Mouse (Mus musculus): ENCODE measurements around the gene Atp6v0a2. TPM values are rescaled to one million over a fixed set of nuclear protein-coding genes. Genes with fewer than 3 reads are reported as not detected.
"Not testable (repeated sequence)": the region's sequence is repeated elsewhere in the genome, so short reads cannot be mapped to it uniquely, and the experiment has no call there.

The Atp6v0a2 gene
- 10 to 100 TPM; 27.7 to 34.3 TPM for total RNA-seq (2021)
- long read RNA-seq, experiment 1, full-length matches to known transcripts = 100 of 127 reads
- long read RNA-seq, experiment 1, partial matches to known transcripts = 7 of 127 reads
- long read RNA-seq, experiment 1, other reads (novel, unspliced or antisense) = 20 of 127 reads
- long read RNA-seq, experiment 2, full-length matches to known transcripts = 60 of 78 reads
- long read RNA-seq, experiment 2, partial matches to known transcripts = 7 of 78 reads
- long read RNA-seq, experiment 2, other reads (novel, unspliced or antisense) = 11 of 78 reads

DNA sequence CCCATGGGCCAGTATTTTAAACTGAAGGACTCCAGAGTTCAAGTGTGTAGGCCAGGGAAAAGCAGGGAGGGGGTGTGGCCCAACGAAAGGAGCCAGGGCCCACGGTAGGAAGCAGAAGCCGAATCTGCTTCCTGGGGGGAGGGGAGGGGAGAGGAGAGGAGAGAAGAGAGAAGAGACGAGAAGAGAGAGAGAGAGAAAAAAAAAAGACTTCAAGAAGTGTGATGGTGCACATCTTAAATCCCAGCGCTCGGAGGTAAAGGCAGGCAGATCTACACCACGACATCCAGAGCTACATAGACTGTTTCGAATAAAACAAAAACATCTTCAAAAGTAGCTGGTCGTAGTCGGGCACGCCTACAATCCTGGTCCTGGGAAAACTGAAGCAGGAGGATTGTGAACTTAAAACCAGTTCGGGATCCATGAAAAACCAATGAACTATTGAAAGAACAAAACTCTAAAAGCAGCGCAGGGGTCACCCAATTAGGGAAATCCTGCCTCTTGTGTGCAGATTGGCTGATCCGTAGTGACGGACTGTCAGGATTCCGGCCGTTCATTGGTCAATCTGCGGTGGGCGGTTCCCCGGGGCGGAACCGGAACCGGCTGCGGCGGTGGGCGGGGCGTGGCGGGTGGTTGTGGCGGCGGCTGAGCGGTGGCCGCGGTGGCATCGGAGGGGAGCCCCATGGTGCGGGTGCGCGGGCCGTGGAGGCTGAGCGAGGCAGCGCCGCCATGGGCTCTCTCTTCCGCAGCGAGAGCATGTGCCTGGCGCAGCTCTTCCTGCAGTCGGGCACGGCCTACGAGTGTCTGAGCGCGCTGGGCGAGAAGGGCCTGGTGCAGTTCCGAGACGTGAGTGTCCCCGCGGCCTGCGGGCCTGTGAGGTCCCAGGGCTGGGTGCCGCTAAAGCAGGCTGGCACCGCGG lies at the start of gene Atp6v0a2:
Atp6v0a2 (plus strand) TSS at position 129 of the 916 bp plus-strand sequence.
- peak; percentile 96 for DNase-seq
- no peak for TF ChIP-seq CTCF (IDR thresholded peaks at IDR 0.05)
- intact Hi-C loops (cut with DNase I) = no loop called here

DNA sequence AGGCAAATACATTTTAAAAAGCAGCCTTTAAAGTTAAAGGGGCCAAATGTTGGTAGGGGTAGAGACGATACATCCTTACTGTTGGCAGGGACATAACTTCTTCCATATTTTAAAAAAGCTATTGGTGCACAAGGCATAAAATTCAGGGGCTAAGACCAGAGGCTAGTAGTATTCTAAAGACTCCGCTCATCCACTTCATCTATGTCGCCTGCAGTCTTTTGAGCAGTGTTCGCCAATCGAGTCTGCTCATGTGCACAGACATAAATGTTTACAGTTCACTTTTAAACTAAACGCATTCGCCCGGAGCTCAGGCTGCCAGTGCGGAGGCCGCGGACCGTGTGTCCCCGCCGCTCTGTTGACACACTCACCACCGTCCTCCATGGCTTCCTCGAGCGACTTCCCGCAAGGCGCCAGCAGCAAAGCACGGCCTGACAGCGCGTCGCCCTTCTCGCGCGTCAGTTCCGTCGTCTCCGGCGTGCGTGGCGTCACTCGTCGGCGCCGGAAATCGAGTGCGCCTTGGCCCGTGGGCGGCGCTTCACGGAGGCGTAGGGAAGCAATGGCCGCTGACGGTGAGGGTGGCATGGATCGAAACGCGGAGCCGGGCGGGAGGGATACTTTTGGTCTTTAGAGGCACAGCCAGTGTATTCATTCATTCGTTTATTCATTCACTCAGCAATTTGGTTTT lies 49.6 kb upstream of the Atp6v0a2 start, which contains the start of the genes Eif2b1 and Gtf2h3:
Eif2b1 (minus strand) TSS at position 499 of the 685 bp plus-strand sequence.
Gtf2h3 (plus strand) TSS at position 508 of the 685 bp plus-strand sequence.
- intact Hi-C loops (cut with DNase I) = no loop called here
- DNase-seq = peak; percentile 96
- 0 out of 2 replicates have a peak, but pooled peaks have one; percentile 4 for TF ChIP-seq CTCF (IDR thresholded peaks at IDR 0.05)
- H3K4me3 ChIP-seq = peak within 1 kb of the TSS; percentile 90
- H3K27ac ChIP-seq = peak within 1 kb of the TSS; percentile 91

More for the DNA sequence above, at the start of gene Atp6v0a2:
- Histone ChIP-seq H3K4me3 (peak within 1 kb of the TSS; percentile 84), H3K27ac (peak within 1 kb of the TSS; percentile 90)

DNA sequence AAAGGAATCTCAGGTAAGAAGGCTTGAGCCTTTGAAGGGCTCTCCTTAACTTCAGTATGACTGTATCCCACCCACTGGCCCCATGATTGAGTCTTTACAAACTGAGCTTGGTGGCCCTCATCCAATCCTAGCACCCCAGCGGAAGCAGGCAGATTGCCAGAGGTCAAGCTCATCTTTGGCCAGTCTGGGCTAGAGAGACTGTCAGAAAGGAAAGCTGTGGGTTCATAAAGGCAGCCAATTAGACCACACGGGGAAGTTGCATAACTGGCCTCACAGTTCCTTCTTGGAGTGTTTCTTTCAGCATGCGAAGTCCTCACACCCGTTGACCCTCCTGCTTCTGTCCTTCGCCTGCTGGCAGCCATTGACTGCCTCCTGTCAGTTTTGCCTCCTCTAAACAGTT lies 45.9 kb upstream of the Atp6v0a2 start:
- DNase-seq = no peak
- Histone ChIP-seq H3K27ac (no peak overlapping the region), H3K4me3 (no peak overlapping the region)
- intact Hi-C loops (cut with DNase I) = no loop called here
- no peak for TF ChIP-seq CTCF (IDR thresholded peaks at IDR 0.05)

DNA sequence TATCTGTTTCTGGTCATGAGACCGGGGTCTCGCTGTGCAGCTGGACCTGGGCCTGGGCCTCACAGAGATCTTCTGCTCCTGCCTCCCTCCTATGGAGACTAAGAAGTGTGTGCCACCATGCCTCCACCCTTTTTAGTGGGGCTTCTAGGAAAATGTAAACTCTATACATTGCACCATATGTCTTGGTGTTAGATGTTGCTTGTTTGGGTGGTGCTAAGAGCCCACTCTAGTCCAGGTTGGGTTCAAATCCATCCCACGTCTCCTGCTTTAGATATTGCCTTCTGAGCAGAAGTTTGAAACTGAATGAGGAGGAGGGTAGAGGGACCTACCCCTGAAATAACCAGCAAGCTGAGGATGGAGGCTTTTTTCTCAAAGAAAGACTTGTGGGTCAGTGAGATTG lies 35.6 kb upstream of the Atp6v0a2 start:
- no peak for DNase-seq
- no peak overlapping the region for H3K4me3 ChIP-seq
- intact Hi-C loops (cut with DNase I) = no loop called here
- no peak for TF ChIP-seq CTCF (IDR thresholded peaks at IDR 0.05)
- H3K27ac ChIP-seq = no peak overlapping the region

DNA sequence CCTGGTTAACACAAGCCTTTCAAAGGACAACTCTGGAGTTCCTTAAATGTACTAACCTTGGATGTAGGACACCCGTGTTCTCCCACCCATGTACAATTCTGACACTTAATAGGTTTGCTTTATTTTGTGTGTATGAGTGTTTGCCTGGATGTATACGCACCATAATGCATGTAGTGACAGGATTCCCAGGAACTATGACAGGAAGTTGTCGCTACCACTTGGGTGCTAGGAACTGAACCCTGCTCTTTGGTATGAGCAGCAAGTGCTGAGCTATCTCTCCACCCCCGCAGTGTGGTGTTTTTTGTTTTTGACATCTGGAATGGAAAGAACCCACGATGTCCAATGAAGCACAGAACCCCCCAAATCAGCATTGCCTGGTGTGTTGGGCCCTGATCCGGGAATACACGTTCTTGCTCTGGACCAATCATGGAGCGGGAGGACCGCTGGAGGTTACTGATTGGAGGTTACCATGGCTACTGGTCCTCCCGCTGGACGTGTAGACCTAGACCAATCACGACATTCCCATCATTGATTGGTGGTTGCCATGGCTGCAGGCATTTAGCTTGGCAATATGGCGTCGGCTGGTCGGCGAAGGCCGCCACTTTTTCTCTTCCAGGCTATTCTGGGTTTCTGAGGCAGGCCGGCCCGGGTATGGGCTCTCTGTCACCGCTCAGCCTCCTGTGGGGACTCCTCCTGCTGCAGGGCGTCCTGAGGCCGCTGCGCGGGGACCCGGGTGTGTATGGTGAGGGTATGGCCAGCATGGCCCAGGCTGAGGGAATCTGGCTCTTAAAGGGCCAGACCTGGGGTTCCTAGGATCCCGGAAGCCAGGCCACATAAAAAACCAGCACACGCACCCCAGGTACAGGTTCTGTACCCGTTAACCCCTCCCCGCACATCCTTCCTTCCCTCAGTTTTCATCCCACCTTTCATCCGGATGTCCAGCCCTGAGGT lies 29.9 kb upstream of the Atp6v0a2 start:
- intact Hi-C loops (cut with DNase I) = no loop called here
- peak; percentile 94 for DNase-seq
- TF ChIP-seq CTCF (IDR thresholded peaks at IDR 0.05) = no peak
- Histone ChIP-seq H3K4me3 (peak overlapping the region; percentile 71), H3K27ac (peak overlapping the region; percentile 74)

DNA sequence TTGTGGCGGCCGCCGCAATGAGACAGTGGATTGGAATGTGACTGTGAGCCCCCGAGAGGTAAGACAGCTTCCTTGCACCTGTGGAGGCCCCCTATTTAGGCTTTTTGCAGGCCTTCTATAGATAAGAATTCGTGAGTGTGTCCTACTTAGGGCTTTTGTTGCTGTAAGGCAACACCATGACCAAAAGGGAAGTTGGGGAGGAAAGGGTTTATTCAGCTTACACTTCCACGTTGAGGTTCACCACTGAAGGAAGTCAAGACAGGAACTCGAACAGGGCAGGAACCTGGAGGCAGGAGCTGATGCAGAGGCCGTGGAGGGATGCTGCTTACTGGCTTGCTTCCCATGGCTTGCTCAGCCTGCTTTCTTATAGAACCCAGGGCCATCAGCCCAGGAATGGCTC lies 28.6 kb upstream of the Atp6v0a2 start:
- not testable (repeated sequence) for DNase-seq

DNA sequence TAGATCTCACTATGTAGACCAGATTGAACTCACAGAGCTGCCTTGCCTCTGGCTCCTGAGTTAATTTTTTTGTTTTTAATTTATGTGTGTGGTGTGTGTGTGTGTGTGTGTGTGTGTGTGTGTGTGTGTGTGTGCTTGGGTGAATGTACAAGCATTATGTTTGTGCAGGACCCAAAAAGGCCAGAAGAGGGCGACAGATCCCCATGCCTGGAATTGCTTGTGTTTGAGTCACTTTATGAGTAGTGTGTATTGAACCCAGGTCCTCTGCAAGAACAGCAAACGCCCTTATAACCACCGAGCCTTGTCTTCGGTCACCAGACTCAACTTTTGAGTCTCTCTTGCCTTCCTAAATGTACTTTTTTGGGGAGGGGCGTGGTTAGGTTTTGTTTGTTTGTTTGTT lies 26.0 kb upstream of the Atp6v0a2 start:
- intact Hi-C loops (cut with DNase I) = loop anchor here (2.0 kb wide), 1 partner anchor 266 kb away; no protein-coding TSS in a partner anchor
- peak; percentile 44 for DNase-seq
- no peak overlapping the region for H3K27ac ChIP-seq
- TF ChIP-seq CTCF (IDR thresholded peaks at IDR 0.05) = peak; percentile 58
- no peak overlapping the region for H3K4me3 ChIP-seq

More for the DNA sequence above, 28.6 kb upstream of the Atp6v0a2 start:
- intact Hi-C loops (cut with DNase I); H3K27ac ChIP-seq; H3K4me3 ChIP-seq: not testable (repeated sequence)

DNA sequence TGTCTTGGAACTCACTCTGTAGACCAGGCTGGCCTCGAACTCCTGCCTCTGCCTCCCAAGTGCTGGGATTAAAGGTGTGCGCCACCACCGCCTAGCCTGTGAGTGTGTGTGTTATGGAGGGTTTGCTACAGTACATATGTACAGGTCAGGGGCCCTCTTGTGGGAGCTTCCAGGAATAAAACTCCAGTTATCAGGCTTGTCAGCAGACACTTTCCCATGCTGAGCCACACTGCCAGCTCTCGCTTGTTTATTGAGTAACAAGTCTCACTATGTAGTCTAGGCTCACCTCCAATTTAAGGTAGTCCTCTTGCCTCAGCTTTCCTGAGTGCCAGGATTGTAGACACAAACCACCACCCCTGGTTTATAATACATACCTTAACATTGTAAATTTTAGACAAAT lies 24.1 kb upstream of the Atp6v0a2 start:
- H3K4me3 ChIP-seq = no peak overlapping the region
- no peak overlapping the region for H3K27ac ChIP-seq
- DNase-seq = no peak
- no peak for TF ChIP-seq CTCF (IDR thresholded peaks at IDR 0.05)
- intact Hi-C loops (cut with DNase I) = no loop called here

DNA sequence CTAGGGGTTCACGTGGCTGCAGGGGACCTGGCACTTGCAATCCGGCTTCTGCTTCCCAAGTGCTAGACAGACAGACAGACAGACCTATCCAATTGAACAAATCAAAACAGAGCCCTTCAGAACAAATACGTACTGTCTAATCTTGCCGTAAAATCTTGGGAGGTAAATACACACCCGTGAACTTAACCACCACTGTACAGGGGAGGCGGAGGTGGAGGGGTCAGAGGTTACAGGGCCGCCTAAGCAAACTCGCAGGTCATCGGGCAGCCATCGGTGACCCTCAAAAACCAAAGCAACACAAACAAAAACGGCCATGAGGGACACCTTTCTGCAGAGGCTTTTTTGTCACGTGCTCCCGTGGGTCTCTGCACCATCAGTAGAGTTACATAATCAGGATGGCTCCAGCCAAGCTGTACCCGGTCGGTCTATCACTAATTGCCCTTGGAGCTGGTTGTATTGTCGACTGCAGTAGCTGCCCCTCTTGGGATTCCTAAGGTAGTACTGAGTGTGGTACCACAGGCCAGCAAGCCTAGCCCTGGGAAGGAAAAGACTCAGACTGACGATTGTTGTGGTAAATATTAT lies 23.2 kb upstream of the Atp6v0a2 start:
- TF ChIP-seq CTCF (IDR thresholded peaks at IDR 0.05) = no peak
- DNase-seq = no peak
- Histone ChIP-seq H3K27ac (no peak overlapping the region), H3K4me3 (no peak overlapping the region)
- intact Hi-C loops (cut with DNase I) = no loop called here

DNA sequence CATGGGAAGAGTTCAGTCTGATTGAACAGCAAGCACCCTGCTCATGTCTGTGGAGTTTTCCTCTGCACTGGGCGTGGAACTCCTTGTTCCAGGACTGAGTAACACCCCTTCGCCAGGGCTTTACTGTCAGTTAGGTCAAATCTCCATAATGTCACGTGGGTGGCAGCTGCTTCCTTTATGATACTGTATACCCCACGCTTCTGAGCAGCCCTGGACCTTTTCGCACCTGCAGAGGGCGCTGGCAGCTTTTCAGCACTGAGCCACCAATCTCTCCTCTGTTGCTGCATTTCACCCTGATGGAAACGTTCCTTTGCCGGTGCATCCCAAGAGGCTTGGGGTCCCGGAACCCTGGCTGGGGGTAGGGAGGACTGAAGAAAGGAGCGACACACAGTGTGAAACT lies 17.4 kb upstream of the Atp6v0a2 start:
- H3K4me3 ChIP-seq = no peak overlapping the region
- no peak for DNase-seq
- H3K27ac ChIP-seq = no peak overlapping the region
- intact Hi-C loops (cut with DNase I) = no loop called here
- TF ChIP-seq CTCF (IDR thresholded peaks at IDR 0.05) = peak; percentile 22; the same call in 1 of the 2 replicates

DNA sequence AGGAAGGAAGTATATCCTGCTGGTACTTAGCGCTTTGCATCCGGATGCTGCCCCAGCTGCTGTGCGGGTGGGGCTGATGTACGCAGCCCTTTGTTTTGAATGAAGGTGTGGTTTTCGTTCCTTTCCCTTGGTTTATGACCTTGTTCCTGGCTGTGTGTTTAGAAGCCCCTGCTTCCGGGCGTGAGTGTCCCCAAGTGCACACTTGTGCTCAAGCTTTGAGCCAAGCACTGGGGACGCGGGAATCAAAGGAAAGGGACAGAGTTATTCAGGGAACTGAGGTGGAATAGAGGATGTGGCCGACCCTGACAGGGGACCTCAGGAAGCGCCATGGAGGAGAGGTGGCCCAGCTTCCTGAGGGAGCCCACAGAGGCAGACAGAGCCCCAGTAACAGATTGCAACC lies 13.7 kb upstream of the Atp6v0a2 start:
- H3K27ac ChIP-seq = peak overlapping the region; percentile 61
- intact Hi-C loops (cut with DNase I) = no loop called here
- TF ChIP-seq CTCF (IDR thresholded peaks at IDR 0.05) = no peak
- no peak for DNase-seq
- H3K4me3 ChIP-seq = no peak overlapping the region
